Mouse (Mus musculus) retina, embryonic 14.5 days (tissue): ENCODE results near the gene Mst1r.
A peak's percentile ranks its signal among the peaks of the same experiment; 100 is the strongest.

Source experiments
- DNase-seq: peaks from one replicate; pipeline ENCODE4 v3.0.0-alpha.2; 2015; ENCODE audit warnings: low spot score

Mst1r gene

DNA sequence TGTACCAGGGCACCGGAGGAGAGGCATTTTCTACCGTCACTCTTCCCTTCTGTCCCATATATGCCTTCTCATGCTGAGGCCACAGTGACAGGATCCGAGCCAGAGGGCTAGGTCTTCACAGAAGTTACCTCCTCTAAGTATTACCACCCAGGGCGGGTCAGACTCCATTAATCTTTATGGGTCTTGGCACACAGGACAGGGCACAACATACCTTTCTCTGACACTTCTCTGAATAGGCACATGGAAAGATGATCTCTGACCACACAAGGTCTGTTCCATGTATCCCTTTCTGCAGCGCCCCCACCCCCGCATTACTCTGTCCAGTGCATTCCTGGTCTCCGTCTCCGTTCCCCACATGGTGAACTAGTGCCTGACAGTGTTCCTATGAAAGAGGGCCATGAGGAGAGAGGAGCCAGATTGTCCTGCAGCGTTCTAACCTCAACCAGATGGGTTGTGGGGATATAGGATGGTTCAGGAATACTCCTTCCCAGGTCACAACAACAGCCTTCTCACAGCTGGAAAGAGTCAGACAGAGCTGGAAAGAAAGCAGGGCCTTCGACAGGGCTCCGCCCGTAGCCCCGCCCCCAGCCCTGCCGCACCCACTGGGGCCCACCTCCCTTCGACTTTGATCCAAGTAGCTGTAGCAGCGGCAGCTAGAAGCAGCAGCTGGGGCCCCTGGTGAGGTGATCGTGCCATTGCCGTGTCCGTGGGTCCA is at the start of gene Mst1r:
Gene Mst1r, plus strand, starts transcription at position 622 of the 715 bp plus-strand sequence.
- peak; percentile 68 for DNase-seq

DNA sequence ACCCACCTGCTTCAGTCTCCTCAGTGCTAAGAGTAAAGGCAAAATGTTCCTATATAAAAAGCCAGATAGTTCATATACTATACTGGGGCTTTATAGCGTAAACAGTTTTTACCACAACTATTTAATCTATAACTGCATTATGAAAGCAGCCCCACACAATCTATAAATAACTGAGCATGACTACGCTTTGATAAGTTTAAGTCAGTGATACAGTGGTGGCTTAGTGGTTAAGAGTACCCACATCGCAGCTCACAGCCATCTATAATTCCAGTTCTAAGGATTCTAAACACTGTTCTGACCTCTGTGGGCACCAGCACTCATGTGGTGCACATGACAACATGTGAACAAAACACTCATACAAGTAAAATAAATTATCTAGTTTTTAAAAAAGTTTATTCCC is 48.3 kb upstream of the Mst1r start:
- DNase-seq = no peak

DNA sequence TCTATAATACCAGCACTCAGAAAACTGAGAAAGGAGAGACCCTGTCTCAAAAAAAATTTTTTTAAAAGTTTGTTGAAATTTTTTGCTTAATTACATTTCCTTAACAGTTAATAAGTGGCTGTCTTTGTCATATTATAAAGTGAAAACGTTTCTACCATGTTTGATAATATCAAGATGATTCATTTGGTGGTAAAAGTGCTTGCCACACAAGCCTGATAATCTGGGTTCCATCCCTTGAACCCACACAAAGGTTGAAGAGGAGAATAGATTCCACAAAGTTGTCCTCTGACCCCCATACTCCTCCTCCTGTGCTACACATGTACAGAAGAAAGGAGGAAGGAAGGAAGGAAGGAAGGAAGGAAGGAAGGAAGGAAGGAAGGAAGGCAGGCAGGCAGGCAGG is 42.2 kb upstream of the Mst1r start:
- no peak for DNase-seq

DNA sequence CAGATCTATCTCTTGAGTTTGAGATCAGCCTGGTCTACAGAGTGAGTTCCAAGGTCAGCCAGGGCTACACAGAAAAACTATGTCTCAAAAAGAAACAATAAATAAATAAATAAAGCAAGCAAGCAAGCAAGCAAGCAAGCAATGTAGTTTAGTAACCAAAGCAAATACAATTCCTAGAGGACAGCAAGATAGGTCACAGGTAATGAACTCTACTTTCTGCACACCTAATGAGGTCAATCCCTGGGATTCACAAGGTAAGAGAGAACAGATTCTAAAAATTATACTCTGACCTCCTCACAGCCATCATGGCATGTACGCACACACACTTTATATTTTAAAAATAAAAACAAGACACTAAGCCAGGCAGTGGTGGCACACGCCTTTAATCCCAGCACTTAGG is 40.6 kb upstream of the Mst1r start:
- no peak for DNase-seq

DNA sequence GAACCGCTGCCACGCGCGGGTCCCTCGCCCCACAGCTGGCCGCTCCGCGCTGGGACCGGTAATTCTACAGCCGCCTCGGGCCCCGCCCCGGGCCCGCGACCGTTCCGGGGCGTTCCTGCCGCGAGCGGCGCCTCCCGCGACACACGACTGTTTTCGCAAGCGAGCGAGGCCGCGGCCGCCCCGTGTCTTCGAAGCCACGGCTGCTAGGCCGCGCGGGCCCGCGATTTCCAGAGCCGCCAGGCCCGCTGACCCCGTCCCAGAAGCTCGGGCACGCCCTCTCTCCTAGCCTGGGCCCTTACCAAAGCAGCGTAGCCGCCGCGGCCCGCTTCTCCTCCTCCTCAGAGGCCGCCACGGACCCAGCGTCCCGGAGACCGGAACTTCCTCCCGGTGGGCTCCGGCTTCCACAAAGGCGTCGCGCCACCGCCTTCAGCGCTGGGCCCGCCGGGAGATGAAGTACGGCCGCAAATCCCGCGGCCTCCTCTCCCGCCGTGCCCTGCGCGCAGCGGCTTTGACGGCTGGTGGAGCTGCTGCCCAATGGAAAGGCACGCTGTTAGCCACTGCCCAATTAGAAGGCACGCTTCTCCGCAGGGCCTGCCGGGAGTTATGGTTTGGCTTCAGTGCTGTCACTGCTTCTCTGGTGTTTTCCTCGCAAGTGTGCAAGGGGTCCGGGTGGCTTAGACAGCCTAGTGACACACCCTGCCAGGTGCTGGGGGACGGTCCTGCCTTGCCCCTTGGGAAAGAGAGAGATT is 34.1 kb upstream of the Mst1r start:
- DNase-seq = peak; percentile 96

DNA sequence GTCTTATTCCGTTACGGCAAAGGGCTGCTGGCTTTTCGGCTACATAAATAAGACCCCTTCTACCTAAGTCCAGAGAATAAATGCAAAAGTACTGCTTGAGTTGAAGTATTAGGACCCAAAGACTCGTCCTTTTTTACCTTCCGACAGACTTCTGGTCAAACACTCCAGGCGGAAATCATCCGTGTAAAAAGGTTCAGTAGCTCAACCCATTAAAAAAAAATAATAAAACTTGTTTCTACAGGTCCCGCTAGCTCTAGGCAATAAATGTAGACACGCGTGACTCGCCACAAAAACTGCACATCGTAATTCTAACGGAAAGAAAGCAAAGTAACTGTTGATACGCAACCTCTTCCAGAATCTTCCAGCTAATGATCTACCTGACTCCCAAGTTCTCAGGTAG is 33.5 kb upstream of the Mst1r start, which contains the start of gene Rbm6:
Gene Rbm6, minus strand, starts transcription at position 101 of the 400 bp plus-strand sequence.
- no peak for DNase-seq

DNA sequence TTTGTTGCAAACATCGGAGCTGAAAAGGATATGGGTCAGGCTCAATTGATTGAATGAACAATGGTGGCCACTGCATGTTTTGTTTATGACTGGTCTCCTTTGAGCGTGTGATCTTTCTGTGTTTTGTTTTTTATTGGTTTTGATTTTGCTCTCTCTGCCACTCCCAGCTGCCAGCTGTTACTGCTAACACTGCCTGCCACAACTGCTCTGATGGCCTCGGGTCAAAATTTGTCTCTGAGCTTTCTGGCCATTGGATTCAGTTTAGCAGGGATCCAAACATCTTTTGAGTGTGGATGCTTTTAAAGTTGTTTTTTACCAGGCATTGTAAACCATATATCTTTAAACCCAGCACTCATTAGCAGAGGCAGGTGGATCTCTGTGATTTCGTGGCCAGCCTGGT is 26.3 kb upstream of the Mst1r start:
- DNase-seq = no peak

DNA sequence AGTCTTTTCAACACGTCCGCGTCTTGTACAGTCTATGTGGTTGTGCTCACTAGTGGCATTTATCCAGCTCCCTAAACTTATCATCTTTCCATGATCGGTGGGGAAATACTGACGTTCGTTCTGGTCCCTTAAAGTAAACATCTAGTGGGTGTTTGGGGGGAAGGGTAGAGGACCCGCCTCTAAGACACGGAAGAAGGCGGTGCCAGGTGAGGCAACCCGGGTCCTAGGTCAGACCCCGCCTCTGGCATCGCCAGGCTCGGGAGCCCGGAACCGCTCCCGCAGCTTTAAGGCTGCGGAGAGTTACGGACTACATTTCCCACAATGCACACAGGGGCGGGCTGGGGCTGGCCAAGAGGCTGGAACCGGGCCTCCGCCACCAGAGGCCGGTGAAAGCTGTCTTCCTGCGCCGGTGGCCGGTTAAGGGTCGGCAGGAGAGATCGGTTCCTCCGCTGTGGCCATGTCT is 18.8 kb upstream of the Mst1r start, which contains the start of gene Mon1a:
Gene Mon1a, plus strand, starts transcription at position 348 of the 463 bp plus-strand sequence.
- DNase-seq = peak; percentile 85

DNA sequence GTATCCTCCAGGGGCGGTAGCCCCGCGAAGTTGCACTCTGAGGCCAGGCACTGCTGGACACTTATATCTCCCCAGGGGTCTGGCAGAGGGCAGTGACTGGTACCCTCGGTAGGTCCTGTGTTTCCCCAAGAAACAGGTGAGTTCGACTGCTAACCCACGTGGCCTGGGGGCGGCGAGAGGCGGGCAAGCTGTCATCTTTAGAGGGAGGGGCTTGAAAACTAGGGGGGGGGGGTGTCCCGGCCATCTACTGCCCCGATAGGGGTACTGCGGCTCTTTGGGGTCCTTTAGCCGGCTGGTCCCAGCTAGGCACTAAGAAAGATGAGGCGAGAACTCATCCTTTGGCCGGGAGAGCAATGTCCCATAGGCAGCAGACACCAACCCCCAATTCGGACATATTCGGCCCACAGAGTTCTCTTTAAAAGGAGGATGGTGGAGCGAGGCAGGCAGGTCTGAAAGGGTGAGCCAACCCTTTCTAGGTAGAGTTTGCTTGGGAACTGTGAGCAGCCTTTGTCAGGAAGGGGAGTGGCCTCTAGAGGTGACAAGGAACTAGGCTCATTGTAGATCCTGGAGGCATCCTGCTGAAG is 18.3 kb upstream of the Mst1r start:
- peak; percentile 57 for DNase-seq

DNA sequence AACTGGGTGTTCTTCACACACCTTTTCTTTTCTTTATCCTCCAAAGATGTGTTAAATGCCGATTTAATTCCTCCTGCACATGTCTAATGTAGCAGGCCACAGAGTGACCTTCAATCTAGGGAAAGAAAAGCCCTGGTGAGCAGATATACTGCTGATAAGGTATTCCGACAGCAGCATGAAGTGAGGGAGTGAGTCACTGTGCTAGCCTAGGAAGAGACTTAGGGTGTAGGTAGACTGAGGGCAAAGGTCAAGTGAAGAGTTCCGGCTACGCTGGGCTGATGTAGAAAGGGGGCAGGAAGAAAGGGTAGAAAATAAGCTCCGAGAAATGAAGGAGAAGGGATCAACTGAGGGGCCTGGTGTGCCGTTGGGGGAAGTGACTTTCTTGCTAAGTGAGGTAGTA is 16.4 kb upstream of the Mst1r start:
- no peak for DNase-seq

DNA sequence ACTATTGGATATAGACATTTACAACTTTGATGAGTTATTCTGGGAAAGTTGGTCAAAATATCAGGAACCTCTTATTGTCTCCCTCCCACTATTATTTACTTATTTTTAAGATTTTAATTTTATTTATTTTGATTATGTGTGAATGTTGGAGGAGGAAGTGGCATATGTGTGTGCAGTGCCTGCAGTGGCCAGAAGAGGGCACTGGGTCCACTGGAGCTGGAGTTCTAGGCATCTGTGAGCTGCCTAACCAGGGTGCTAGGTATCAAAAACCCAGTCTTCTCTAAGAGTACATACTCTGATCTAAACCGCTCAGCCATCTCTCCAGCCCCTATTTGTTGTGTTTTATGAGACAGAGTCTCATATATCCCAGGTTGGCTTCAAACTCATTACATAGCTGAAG is 15.7 kb upstream of the Mst1r start:
- peak; percentile 23 for DNase-seq

DNA sequence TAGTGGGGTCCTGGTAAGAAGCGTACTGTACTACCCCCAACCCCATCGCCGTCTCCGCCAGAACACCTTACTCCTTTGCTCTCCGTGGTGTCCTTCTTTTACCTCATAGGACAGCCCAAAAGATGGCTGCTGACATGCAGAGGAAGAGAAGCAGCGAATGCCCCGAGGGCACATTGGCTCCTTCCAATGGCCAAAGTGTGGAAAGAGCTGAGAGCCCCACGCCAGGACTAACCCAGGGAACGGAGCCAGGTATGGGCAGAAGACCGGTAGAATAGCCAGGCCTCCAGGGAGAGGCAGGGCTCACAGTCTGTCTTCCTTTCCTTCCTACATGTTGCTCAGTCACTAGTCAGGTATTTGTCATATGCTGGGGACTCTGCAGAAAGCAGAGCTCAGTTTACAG is 8.1 kb upstream of the Mst1r start:
- no peak for DNase-seq

DNA sequence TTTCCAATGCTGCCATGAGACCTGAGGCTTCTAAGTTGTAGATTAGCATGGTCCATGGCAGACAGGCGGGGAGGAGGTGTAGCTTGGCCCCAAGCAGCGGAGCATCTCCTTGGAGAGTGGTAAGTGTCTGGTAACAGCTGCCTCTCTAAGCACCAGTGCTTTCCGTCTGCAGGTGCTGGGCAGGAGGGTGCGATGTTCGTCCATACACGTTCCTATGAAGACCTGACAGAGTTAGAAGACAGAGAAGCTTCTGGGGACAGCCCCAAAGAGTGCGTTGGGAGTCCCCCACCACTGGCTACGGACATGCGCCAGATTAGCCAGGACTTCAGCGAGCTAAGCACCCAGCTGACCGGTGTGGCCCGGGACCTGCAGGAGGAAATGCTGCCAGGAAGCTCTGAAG is 6.8 kb upstream of the Mst1r start:
- DNase-seq = no peak

DNA sequence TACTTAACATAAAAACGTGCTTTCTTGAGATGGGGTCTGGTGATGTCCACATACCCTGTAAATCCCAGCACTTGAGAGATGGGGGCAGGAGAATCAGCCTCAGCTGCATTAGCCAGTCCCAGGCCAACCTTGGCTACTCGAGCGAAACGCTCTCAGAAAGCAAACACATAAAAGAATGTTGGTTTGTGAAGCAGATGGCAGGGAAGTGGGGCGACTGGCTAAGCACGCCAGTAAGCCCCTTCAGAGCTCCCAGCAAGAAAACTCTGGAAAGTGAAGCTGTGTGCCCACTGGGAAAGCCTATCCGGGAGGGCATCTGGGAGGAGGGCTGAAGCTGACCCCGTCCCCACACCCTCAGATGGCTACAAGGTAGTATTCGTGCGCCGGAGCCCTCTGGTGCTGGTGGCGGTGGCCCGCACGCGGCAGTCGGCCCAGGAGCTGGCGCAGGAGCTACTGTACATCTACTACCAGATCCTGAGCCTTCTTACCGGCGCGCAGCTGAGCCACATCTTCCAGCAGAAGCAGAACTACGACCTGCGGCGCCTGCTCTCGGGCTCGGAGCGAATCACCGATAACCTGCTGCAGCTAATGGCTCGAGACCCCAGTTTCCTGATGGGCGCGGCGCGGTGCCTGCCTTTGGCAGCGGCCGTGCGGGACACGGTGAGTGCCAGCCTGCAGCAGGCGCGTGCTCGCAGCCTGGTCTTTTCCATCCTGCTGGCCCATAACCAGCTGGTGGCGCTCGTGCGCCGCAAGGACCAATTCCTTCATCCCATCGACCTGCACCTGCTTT is 5.6 kb upstream of the Mst1r start:
- DNase-seq = peak; percentile 90

DNA sequence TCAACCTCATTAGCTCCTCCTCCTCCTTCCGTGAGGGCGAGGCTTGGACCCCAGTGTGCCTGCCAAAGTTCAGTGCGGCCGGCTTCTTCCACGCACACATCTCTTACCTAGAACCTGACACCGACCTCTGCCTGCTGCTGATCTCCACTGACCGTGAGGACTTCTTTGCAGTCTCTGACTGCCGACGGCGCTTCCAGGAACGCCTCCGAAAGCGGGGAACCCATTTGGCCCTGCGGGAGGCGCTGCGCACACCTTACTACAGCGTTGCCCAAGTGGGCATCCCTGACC is 5.1 kb upstream of the Mst1r start:
- no peak for DNase-seq

DNA sequence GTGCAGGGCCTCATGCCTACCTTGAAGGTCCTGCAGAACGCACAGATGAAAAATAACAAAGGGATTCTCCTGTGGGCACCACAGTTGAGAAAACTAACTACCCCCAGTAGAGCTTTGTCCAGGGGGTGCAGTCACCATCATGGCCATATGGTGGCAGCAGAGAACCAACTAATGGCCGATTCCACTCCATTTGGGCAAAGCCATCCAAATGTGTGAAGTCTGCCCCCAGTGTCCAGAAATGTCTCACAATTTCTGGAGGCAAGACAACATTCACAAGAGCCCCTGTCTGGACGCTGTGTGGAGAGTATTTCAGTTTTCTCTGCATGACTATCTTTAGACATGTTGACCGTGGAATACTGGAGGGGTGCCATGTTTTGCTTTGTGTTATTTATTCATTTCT is 1.9 kb upstream of the Mst1r start:
- peak; percentile 96 for DNase-seq

DNA sequence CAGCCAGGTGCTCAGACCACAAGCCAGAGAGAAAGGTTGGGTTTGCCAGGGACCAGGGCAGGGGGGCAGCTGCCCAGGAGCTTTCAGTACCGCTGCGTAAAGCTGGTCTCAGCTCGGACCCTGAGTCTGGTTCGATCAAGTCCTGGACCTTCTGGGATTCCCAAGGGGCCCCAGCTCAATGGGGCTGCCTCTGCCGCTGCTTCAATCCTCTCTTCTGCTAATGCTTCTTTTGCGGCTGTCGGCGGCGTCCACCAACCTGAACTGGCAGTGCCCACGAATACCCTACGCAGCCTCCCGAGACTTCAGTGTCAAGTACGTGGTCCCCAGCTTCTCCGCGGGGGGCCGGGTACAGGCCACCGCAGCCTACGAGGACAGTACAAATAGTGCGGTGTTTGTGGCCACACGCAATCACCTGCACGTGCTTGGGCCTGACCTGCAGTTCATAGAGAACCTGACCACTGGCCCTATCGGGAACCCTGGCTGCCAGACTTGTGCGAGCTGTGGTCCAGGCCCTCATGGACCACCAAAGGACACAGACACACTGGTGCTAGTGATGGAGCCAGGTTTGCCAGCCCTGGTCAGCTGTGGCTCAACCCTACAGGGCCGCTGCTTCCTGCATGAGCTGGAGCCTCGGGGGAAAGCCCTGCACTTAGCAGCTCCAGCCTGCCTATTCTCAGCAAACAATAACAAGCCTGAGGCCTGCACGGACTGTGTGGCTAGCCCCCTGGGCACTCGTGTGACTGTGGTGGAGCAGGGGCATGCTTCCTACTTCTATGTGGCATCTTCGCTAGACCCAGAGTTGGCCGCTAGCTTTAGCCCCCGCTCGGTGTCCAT is 511 bp downstream of the Mst1r start:
- DNase-seq = no peak

DNA sequence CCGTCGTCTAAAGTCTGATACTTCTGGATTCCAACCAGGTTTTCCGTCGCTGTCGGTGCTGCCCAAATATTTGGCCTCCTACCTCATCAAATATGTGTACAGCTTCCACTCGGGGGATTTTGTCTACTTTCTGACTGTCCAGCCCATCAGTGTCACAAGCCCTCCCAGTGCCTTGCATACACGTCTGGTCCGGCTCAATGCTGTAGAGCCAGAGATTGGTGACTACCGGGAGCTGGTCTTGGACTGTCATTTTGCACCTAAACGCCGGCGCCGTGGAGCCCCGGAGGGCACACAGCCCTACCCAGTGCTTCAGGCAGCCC is 1.1 kb downstream of the Mst1r start:
- no peak for DNase-seq

DNA sequence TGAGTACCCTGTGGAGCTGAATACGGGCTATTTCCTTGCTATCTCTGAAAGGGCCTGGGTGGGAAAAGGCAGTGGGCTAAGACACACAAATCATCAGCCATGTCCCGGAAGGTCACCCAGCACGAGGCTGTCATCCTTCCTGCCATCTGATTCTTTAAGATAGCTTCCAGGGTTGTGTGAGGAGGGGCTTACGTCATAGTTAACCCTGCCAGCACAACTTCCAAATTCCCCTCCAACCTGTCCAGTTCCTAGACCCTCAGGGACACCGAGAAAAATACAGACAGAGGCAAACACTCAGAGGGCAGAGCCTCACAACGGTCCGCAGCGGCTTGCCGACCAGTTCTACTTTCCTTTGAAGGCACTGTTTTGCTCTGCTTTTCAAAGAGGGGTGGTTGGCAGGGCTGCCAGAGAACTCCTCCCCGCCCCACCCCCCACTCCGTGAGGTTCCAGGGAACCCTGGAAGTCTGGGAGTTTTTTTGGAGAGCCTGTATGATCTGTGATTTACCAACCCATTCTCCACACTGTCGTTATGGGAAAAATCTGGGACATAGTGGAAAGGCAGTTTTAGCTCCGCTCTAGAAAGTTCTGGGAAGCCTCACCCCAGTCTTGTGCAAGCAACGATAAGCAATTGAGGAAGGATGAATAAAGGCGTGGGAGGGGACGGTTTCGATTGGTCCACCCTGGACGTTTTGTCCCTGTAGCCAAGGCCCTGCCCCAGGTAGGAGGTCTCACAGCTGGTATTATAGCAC is 1.9 kb downstream of the Mst1r start:
- no peak for DNase-seq

DNA sequence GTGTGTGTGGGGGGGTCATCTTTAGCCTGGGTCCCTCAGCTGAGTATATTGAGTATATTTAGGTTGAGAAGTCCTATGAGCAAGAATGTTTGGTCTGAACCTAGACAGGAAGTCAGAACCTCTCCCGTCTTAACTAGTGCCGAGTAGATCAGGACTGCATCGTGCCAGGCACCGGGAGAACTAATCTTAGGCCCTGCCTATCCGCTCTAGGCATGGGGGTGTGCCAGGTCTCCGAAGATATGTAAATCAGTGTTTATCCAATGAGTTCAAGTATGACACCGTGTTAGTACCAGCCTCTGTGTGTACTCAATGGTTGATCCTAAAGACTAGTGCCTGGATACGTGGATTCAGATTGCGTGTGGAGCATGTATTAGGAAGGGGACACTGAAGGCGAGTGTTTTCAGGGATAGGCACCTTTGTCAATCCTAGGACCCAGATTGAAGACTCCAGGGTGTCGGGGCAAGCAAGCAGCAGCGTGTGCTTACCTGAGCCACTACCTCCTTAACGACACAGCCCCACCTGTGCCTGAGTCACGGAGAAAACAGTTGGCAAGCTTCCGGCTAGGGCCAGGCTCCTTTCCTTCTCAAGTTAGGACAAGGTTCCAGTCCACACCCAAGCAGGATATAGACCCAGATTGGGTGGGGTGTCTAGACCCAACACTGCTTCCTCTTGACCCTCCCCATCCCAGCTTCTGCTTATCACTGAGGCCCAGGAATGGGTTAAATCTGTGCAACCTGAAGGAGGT is 3.5 kb downstream of the Mst1r start:
- DNase-seq = no peak
